Mouse (Mus musculus): ENCODE data around the gene Ash1l. TPM values are rescaled to one million over a fixed set of nuclear protein-coding genes. Genes with fewer than 3 reads are reported as not detected.

Ash1l gene
- total and polyA plus RNA-seq, 3 experiments: 9.6 to 22.2 (median 12.8) TPM

GRCm38 (mm10) chr3:89084654-89085190 is 134.3 kb downstream of the Ash1l start:
- no peaks in the 10 kb centered on the region for H3K9me3 ChIP-seq (replicated peaks; ENCODE audit: insufficient read depth, low read length)
- H3K36me3 ChIP-seq (ENCODE audit: control insufficient read depth in 1 of 2, insufficient read depth in 2 of 2, low read length in 2 of 2): peaks cover 0 to 11% of the 10 kb centered on the region in 2 experiments; a peak in 2 of 4 replicates
- TF ChIP-seq USF1 (IDR thresholded peaks at IDR 0.05; ENCODE audit: low read depth, low read length) (no peak), GABPA (IDR thresholded peaks at IDR 0.05; ENCODE audit: low read depth, low read length) (no peak), ZNF384 (IDR thresholded peaks at IDR 0.05; ENCODE audit: low read depth, low read length) (no peak), MAX (IDR thresholded peaks at IDR 0.05; ENCODE audit: low read length) (no peak), UBTF (IDR thresholded peaks at IDR 0.05; ENCODE audit: borderline replicate concordance, insufficient read depth, low read depth, low read length) (no peak), TCF12 (IDR thresholded peaks at IDR 0.05; ENCODE audit: low read depth, low read length) (no peak), GATA1 (IDR thresholded peaks at IDR 0.05; ENCODE audit: low read depth, low read length) (no peak), MAZ (IDR thresholded peaks at IDR 0.05; ENCODE audit: low read depth, low read length) (no peak), TAL1 (IDR thresholded peaks at IDR 0.05; ENCODE audit: low read length) (no peak), JUND (IDR thresholded peaks at IDR 0.05; ENCODE audit: low read depth, low read length) (no peak), MYB (IDR thresholded peaks at IDR 0.05; ENCODE audit: low read depth, low read length) (no peak), BHLHE40 (IDR thresholded peaks at IDR 0.05; ENCODE audit: borderline replicate concordance, low read depth, low read length) (no peak), USF2 (IDR thresholded peaks at IDR 0.05; ENCODE audit: borderline replicate concordance in 1 of 2, insufficient read depth in 1 of 2, low read depth in 1 of 2, low read length in 2 of 2) (no peak), NELFE (IDR thresholded peaks at IDR 0.05; ENCODE audit: low read depth, low read length) (no peak), ZKSCAN1 (IDR thresholded peaks at IDR 0.05; ENCODE audit: low read depth, low read length) (no peak), ELF1 (IDR thresholded peaks at IDR 0.05; ENCODE audit: low read depth, low read length) (no peak), RAD21 (IDR thresholded peaks at IDR 0.05; ENCODE audit: low read depth, low read length) (no peak), MEF2A (IDR thresholded peaks at IDR 0.05; ENCODE audit: extremely low read depth, insufficient replicate concordance, low read depth, low read length, poor library complexity, severe bottlenecking) (no peak), HCFC1 (IDR thresholded peaks at IDR 0.05; ENCODE audit: low read depth, low read length) (no peak), CHD2 (IDR thresholded peaks at IDR 0.05; ENCODE audit: low read length) (no peak)
- H3K4me3 ChIP-seq (ENCODE audit: control insufficient read depth in 1 of 2, insufficient read depth in 1 of 2, low read depth in 2 of 2, low read length in 2 of 2): no peak overlapping the region
- peaks cover 3 to 22% of the 10 kb centered on the region in 2 experiments; a peak in 3 of 4 replicates for H3K4me1 ChIP-seq (ENCODE audit: control insufficient read depth in 1 of 2, insufficient read depth in 2 of 2, low read length in 2 of 2)
- no peak for DNase-seq (ENCODE audit: low read depth, low spot score)
- H3K27ac ChIP-seq (ENCODE audit: control insufficient read depth, low read depth, low read length): no peak overlapping the region
- peaks cover 2% of the 10 kb centered on the region for H3K79me2 ChIP-seq (ENCODE audit: control insufficient read depth, insufficient read depth, low read length, poor library complexity)
- no peak overlapping the region for H3K9ac ChIP-seq (ENCODE audit: control insufficient read depth, low read depth, low read length, poor library complexity, severe bottlenecking)
- no peaks in the 10 kb centered on the region for H3K27me3 ChIP-seq (ENCODE audit: control insufficient read depth in 1 of 2, insufficient read depth in 2 of 2, low read length in 2 of 2)
